Mouse (Mus musculus) MEL (cell line): ENCODE results near the gene 3110070M22Rik.
"Not testable (repeated sequence)": the region's sequence is repeated elsewhere in the genome, so short reads cannot be mapped to it uniquely, and the experiment has no call there.

ENCODE experiments used
- CTCF ChIP-seq, 3 experiments: IDR thresholded peaks in 2 of 3; conservative IDR thresholded peaks in 1 of 3; 2 replicates each; pipeline ENCODE4 v1.5.1; 2011 to 2012; ENCODE audit warnings: low read length in 3 of 3, low read depth in 2 of 3, mild to moderate bottlenecking in 2 of 3, improper control_type of control experiment in 1 of 3, inconsistent platforms in 1 of 3, mixed read lengths in 1 of 3, moderate library complexity in 1 of 3; ENCODE audit not compliant: control insufficient read depth in 1 of 3, insufficient read depth in 1 of 3, poor library complexity in 1 of 3, severe bottlenecking in 1 of 3
- EP300 ChIP-seq, 2 experiments: IDR thresholded peaks; 2 replicates each; pipeline ENCODE4 v1.6.1; 2011; ENCODE audit warnings: improper control_type of control experiment in 2 of 2, low read length in 2 of 2, low read depth in 1 of 2, mild to moderate bottlenecking in 1 of 2
- MAX ChIP-seq: IDR thresholded peaks from 2 replicates; pipeline ENCODE4 v1.6.1; 2011; ENCODE audit warnings: low read length, improper control_type of control experiment
- POLR2A ChIP-seq, 2 experiments: IDR thresholded peaks; 2 replicates each; pipeline ENCODE4 v1.6.1; 2011 to 2012; ENCODE audit warnings: low read length in 2 of 2, mild to moderate bottlenecking in 2 of 2, control low read depth in 1 of 2, improper control_type of control experiment in 1 of 2, low read depth in 1 of 2, moderate library complexity in 1 of 2; ENCODE audit not compliant: control insufficient read depth in 1 of 2, insufficient read depth in 1 of 2, poor library complexity in 1 of 2
- SIN3A ChIP-seq: IDR thresholded peaks from 2 replicates; pipeline ENCODE4 v1.6.1; 2012; ENCODE audit warnings: low read length, improper control_type of control experiment, inconsistent platforms

DNA sequence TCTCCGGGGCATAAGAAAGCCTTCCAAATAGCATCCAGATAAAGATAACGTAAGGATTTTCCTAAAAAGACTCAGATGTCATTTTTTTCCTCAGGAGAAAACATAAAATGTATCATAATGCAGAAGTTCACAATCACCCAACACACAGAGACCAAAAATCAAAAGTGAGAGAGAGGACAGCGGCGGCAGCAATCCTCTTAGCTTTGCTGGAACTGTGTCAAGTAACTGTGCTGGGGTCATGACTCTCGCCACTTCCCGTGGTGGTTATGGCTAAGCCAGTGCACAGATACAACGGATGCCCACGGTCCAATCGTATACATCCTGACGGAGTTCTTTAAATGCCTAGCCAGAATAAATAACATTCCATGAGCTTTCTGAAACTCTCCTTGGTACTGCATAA lies 3.9 kb upstream of the 3110070M22Rik start:
- TF ChIP-seq EP300 (IDR thresholded peaks at IDR 0.05; ENCODE audit: low read depth in 1 of 2, low read length in 2 of 2); MAX; SIN3A; CTCF (IDR thresholded peaks at IDR 0.05 in 2 of 3, conservative IDR thresholded peaks at IDR 0.05 in 1 of 3; ENCODE audit: control insufficient read depth in 1 of 3, insufficient read depth in 1 of 3, low read depth in 2 of 3, low read length in 3 of 3, poor library complexity in 1 of 3, severe bottlenecking in 1 of 3); POLR2A (IDR thresholded peaks at IDR 0.05; ENCODE audit: control insufficient read depth in 1 of 2, insufficient read depth in 1 of 2, low read depth in 1 of 2, low read length in 2 of 2, poor library complexity in 1 of 2): not testable (repeated sequence)
